34 mouse cellular contexts compared by ENCODE assay signal in genomic region chr7:101607845-101608244, GRCm38 (mm10). TPM values are rescaled to one million over a fixed set of nuclear protein-coding genes. Genes with fewer than 3 reads are reported as not detected.
A peak's percentile ranks its signal among the peaks of the same experiment; 100 is the strongest.
DNase-seq lines count a peak whose midpoint lies in the region; ATAC-seq and TF ChIP-seq lines count a peak whose summit lies in the region.
"Had no signal": no experiment of that assay in that cellular context is flagged by ENCODE, and none has a peak within 500 bp of the region (broad histone marks: within the 10 kb centered on the region; RNA-seq: fewer than 3 reads in every experiment).

No protein-coding gene starts in this region.

- no peak overlapping the region for H3K9ac ChIP-seq in kidney, embryonic 16.5 days (replicated peaks; ENCODE audit: low read length)
- H3K9ac ChIP-seq: forebrain, embryonic 13.5 days; hindbrain, embryonic 15.5 days; kidney, embryonic 15.5 days; limb, embryonic 15.5 days; midbrain, embryonic 13.5 days; neural tube, embryonic 13.5 days; stomach, embryonic 15.5 days had no signal

- H3K4me1 ChIP-seq in kidney, adult 2 months (ENCODE audit: control insufficient read depth, insufficient read depth, low read length), result no peaks in the 10 kb centered on the region
- no peaks in the 10 kb centered on the region for H3K4me1 ChIP-seq in kidney, embryonic 16.5 days (ENCODE audit: insufficient read depth, low read length)
- no peaks in the 10 kb centered on the region for H3K4me1 ChIP-seq in lung, adult 2 months (ENCODE audit: control insufficient read depth, insufficient read depth, low read length)
- H3K4me1 ChIP-seq: forebrain, embryonic 13.5 days; hindbrain, embryonic 15.5 days; kidney, embryonic 15.5 days; limb, embryonic 15.5 days; megakaryocyte, embryonic 14.5 days; midbrain, embryonic 13.5 days; neural tube, embryonic 13.5 days; stomach, embryonic 15.5 days had no signal

- no peak overlapping the region for H3K27ac ChIP-seq in kidney, adult 2 months (ENCODE audit: insufficient read depth, low read depth, low read length)
- no peak overlapping the region for H3K27ac ChIP-seq in kidney, embryonic 16.5 days (ENCODE audit: low read length)
- H3K27ac ChIP-seq in macrophage, result peak overlapping the region; percentile 7; the same call in 1 of the 2 replicates
- H3K27ac ChIP-seq: forebrain, embryonic 13.5 days; hindbrain, embryonic 15.5 days; kidney, embryonic 15.5 days; limb, embryonic 15.5 days; midbrain, embryonic 13.5 days; neural tube, embryonic 13.5 days; stomach, embryonic 15.5 days had no signal

- TF ChIP-seq POLR2A in kidney, adult 2 months (IDR thresholded peaks at IDR 0.05; ENCODE audit: low read depth, low read length), result no peak
- no peak for TF ChIP-seq POLR2A in lung, adult 2 months (IDR thresholded peaks at IDR 0.05; ENCODE audit: borderline replicate concordance, extremely low read depth, low read depth, low read length)

- TF ChIP-seq CTCF in kidney, adult 2 months (conservative IDR thresholded peaks at IDR 0.05; ENCODE audit: insufficient read depth, insufficient read length, low read depth, low read length), result no peak
- no peak for TF ChIP-seq CTCF in lung, adult 2 months (IDR thresholded peaks at IDR 0.05; ENCODE audit: insufficient read depth, low read length)

- H3K4me3 ChIP-seq in kidney, adult 2 months (ENCODE audit: insufficient read depth, low read depth, low read length), result no peak overlapping the region
- no peak overlapping the region for H3K4me3 ChIP-seq in kidney, embryonic 16.5 days (ENCODE audit: low read length)
- H3K4me3 ChIP-seq in lung, adult 2 months (replicated peaks; ENCODE audit: extremely low read depth, low read depth, low read length), result no peak overlapping the region
- H3K4me3 ChIP-seq in macrophage (ENCODE audit: inconsistent target), result no peak overlapping the region
- H3K4me3 ChIP-seq: forebrain, embryonic 13.5 days; hindbrain, embryonic 15.5 days; kidney, embryonic 15.5 days; limb, embryonic 15.5 days; megakaryocyte, embryonic 14.5 days; midbrain, embryonic 13.5 days; neural tube, embryonic 13.5 days; stomach, embryonic 15.5 days had no signal

- no peaks in the 10 kb centered on the region for H3K36me3 ChIP-seq in kidney, adult 2 months (ENCODE audit: control insufficient read depth, insufficient read depth, low read length)
- no peaks in the 10 kb centered on the region for H3K36me3 ChIP-seq in kidney, embryonic 16.5 days (ENCODE audit: insufficient read depth, low read length)
- no peaks in the 10 kb centered on the region for H3K36me3 ChIP-seq in macrophage (ENCODE audit: inconsistent target)
- H3K36me3 ChIP-seq: G1E; hindbrain, embryonic 15.5 days; kidney, embryonic 15.5 days; limb, embryonic 15.5 days; midbrain, embryonic 13.5 days; neural tube, embryonic 13.5 days; stomach, embryonic 15.5 days had no signal

- H3K27me3 ChIP-seq in kidney, adult 2 months (replicated peaks; ENCODE audit: control insufficient read depth, insufficient read depth, low read length), result no peaks in the 10 kb centered on the region
- H3K27me3 ChIP-seq in kidney, embryonic 16.5 days (ENCODE audit: insufficient read depth, low read length), result no peaks in the 10 kb centered on the region
- H3K27me3 ChIP-seq: forebrain, embryonic 13.5 days; hindbrain, embryonic 15.5 days; kidney, embryonic 15.5 days; limb, embryonic 15.5 days; midbrain, embryonic 13.5 days; neural tube, embryonic 13.5 days; stomach, embryonic 15.5 days had no signal

- peak; percentile 12 for DNase-seq in kidney, adult 2 months
- peak; percentile 14 for DNase-seq in lung, postnatal 25 days (ENCODE audit: low spot score)
- DNase-seq in lung, adult 2 months, result no peak
- DNase-seq in skeletal muscle tissue, adult 2 months (ENCODE audit: low read depth, low spot score), result peak; percentile 26
- no peak for DNase-seq in cerebellum, adult 11-12 months
- DNase-seq: adrenal gland, adult 2 months; B cell, adult 2 months; cerebellum, adult 18-20 months; cerebellum, postnatal 25 days; left cerebral cortex, postnatal 4 days; retina, postnatal 1 day; right cerebral cortex, postnatal 25 days; thymus, adult 18-20 months; thymus, postnatal 36 days had no signal

- H3K9me3 ChIP-seq in kidney, embryonic 16.5 days (ENCODE audit: low read length), result no peaks in the 10 kb centered on the region
- H3K9me3 ChIP-seq: forebrain, embryonic 13.5 days; G1E; hindbrain, embryonic 15.5 days; kidney, embryonic 15.5 days; limb, embryonic 15.5 days; midbrain, embryonic 13.5 days; neural tube, embryonic 13.5 days; stomach, embryonic 15.5 days had no signal

- WGBS in kidney, adult 2 months, result 67% methylated on average over 6 of the region's 6 CpGs
- WGBS in kidney, embryonic 16.5 days, result 76% methylated on average over 6 of the region's 6 CpGs
- 51% methylated on average over 6 of the region's 6 CpGs for WGBS in lung, adult 2 months
- 26% methylated on average over 6 of the region's 6 CpGs for WGBS in macrophage (ENCODE audit: missing documents)

- no peak overlapping the region for H3K4me2 ChIP-seq in kidney, embryonic 16.5 days (replicated peaks; ENCODE audit: low read depth, low read length)
- H3K4me2 ChIP-seq: forebrain, embryonic 13.5 days; hindbrain, embryonic 15.5 days; kidney, embryonic 15.5 days; limb, embryonic 15.5 days; midbrain, embryonic 13.5 days; neural tube, embryonic 13.5 days; stomach, embryonic 15.5 days had no signal

- no peak for ATAC-seq in kidney, embryonic 16.5 days (ENCODE audit: low FRiP score, low TSS enrichment)
- ATAC-seq: forebrain, embryonic 13.5 days; intestine, embryonic 16.5 days; midbrain, embryonic 13.5 days; Patski had no signal

- no peaks in the 10 kb centered on the region for H3K79me2 ChIP-seq in macrophage (ENCODE audit: inconsistent target)

RNA-seq across cellular contexts. Expression of gene Art2b, which starts 22.4 kb away (rescaled TPM):
- polyA plus RNA-seq in kidney, adult 2 months (2012; rRNA removed), result 0.16 and 0.69 TPM in 2 replicates
- not detected in 2 replicates for polyA plus RNA-seq in kidney, embryonic 16.5 days (2015; fragmentation: Nextera tagmentation; extraction: Ambion mirVana)
- polyA plus RNA-seq in lung, adult 2 months (2012; rRNA removed), result 0.42 and 1.0 TPM in 2 replicates
- total RNA-seq in macrophage (2018; cell fraction: chromatin; rRNA removed), result 1 to 10 TPM in 13 of 26 experiments, under 1 TPM in 3, not detected in 10; 0.41 to 6.5 (median 3.6) TPM
- 1 to 10 TPM in 13 of 26 experiments, under 1 TPM in 13; 0.14 to 5.2 (median 0.97) TPM for total RNA-seq in macrophage (2018; cell fraction: cytosol; rRNA removed)
- total RNA-seq in macrophage (2018; cell fraction: nucleus; rRNA removed), result 1 to 10 TPM in 17 of 26 experiments, under 1 TPM in 5, not detected in 4; 0.30 to 7.8 (median 3.0) TPM
- polyA plus RNA-seq in macrophage (2018), result 1.4 to 1.6 TPM in 2 of 3 replicates, not detected in the other
- total RNA-seq: adrenal gland, adult 2 months; CH12.LX; G1E; gastrocnemius, adult 18-20 months; heart, postnatal 25 days; layer of hippocampus, postnatal 14 days; left cerebral cortex, adult 8-10 months; left cerebral cortex, postnatal 4 days had no signal
- polyA plus RNA-seq: adrenal gland, adult 2 months; embryonic facial prominence, embryonic 14.5 days; forebrain, embryonic 13.5 days; G1E; heart, embryonic 14.5 days; hindbrain, embryonic 15.5 days; kidney, embryonic 15.5 days; limb, embryonic 15.5 days; midbrain, embryonic 13.5 days; neural tube, embryonic 13.5 days; Patski; stomach, embryonic 15.5 days had no signal

RNA-seq across cellular contexts. Expression of gene Clpb, which starts 55.6 kb away (rescaled TPM):
- polyA plus RNA-seq in kidney, adult 2 months (2012; rRNA removed), result 64.8 and 84.9 TPM in 2 replicates
- 67.2 and 69.0 TPM in 2 replicates for polyA plus RNA-seq in kidney, embryonic 16.5 days (2015; fragmentation: Nextera tagmentation; extraction: Ambion mirVana)
- polyA plus RNA-seq in lung, adult 2 months (2012; rRNA removed), result 11.9 and 15.5 TPM in 2 replicates
- total RNA-seq in macrophage (2018; cell fraction: chromatin; rRNA removed), result 10 to 100 TPM in 21 of 26 experiments, 1 to 10 TPM in 5; 2.6 to 36.8 (median 18.4) TPM
- total RNA-seq in macrophage (2018; cell fraction: cytosol; rRNA removed), result 10 to 100 TPM in 20 of 26 experiments, 1 to 10 TPM in 6; 8.6 to 14.6 (median 11.7) TPM
- 10 to 100 TPM in 15 of 26 experiments, 1 to 10 TPM in 11; 4.5 to 22.8 (median 11.9) TPM for total RNA-seq in macrophage (2018; cell fraction: nucleus; rRNA removed)
- 11.3 to 15.1 TPM (median 11.4 TPM) in 3 replicates for polyA plus RNA-seq in macrophage (2018)

Comparison
In these comparisons a context has a peak if more than half of its experiments do, and no peak if none do; other contexts are left out.
1. DNase-seq: peak in kidney, adult 2 months (single experiment), lung, postnatal 25 days (single experiment) and skeletal muscle tissue, adult 2 months (single experiment); none in lung, adult 2 months (single experiment) and cerebellum, adult 11-12 months (single experiment).